Mouse (Mus musculus) E14TG2a.4 (cell line): ENCODE measurements around the gene Bptf.

ENCODE experiments used
- CTCF ChIP-seq: conservative IDR thresholded peaks from 2 replicates; pipeline ENCODE4 v1.5.1; 2014; ENCODE audit warnings: low read length
- NANOG ChIP-seq: IDR thresholded peaks from 2 replicates; pipeline ENCODE4 v1.6.1; 2014; ENCODE audit warnings: borderline replicate concordance, low read length, mixed read lengths
- POU5F1 ChIP-seq: IDR thresholded peaks from 2 replicates; pipeline ENCODE4 v1.6.1; 2014; ENCODE audit warnings: low read length, borderline replicate concordance

GRCm38 (mm10) chr11:107156977-107157642 is 25.2 kb upstream of the Bptf start:
- no peak for TF ChIP-seq CTCF
- no peak for TF ChIP-seq POU5F1
- no peak for TF ChIP-seq NANOG
